Mouse (Mus musculus): ENCODE measurements around the gene Sox8.
A peak's percentile ranks its signal among the peaks of the same experiment; 100 is the strongest.

Sox8 gene

GRCm38 (mm10) chr17:25570648-25571452 is at the start of gene Sox8:
Gene Sox8, minus strand, starts transcription at chr17:25570686.
- DNase-seq (ENCODE audit: low spot score in 2 of 2): peak; percentile 86 to 88

GRCm38 (mm10) chr17:25618508-25619056 is 48.1 kb upstream of the Sox8 start:
- DNase-seq (ENCODE audit: low spot score in 2 of 2): peak in 1 of 2 experiments; percentile 11

- no peak for DNase-seq (ENCODE audit: low spot score in 2 of 2)
These were observed 44.4 kb upstream of the Sox8 start for GRCm38 (mm10) chr17:25614723-25615510.

GRCm38 (mm10) chr17:25613323-25613722 is 42.8 kb upstream of the Sox8 start:
- no peak for DNase-seq (ENCODE audit: low spot score in 2 of 2)

- DNase-seq (ENCODE audit: low spot score in 2 of 2): no peak
These were observed 42.1 kb upstream of the Sox8 start for GRCm38 (mm10) chr17:25612537-25612936.

GRCm38 (mm10) chr17:25610151-25610550 is 39.7 kb upstream of the Sox8 start:
- no peak for DNase-seq (ENCODE audit: low spot score in 2 of 2)

GRCm38 (mm10) chr17:25609506-25609828 is 39.0 kb upstream of the Sox8 start:
- no peak for DNase-seq (ENCODE audit: low spot score in 2 of 2)

- no peak for DNase-seq (ENCODE audit: low spot score in 2 of 2)
These were observed 38.5 kb upstream of the Sox8 start for GRCm38 (mm10) chr17:25608821-25609505.

GRCm38 (mm10) chr17:25608137-25608785 is 37.8 kb upstream of the Sox8 start:
- DNase-seq (ENCODE audit: low spot score in 2 of 2): no peak

GRCm38 (mm10) chr17:25604234-25604633 is 33.7 kb upstream of the Sox8 start:
- DNase-seq (ENCODE audit: low spot score in 2 of 2): no peak

- no peak for DNase-seq (ENCODE audit: low spot score in 2 of 2)
These were observed 31.9 kb upstream of the Sox8 start for GRCm38 (mm10) chr17:25602366-25602765.

- no peak for DNase-seq (ENCODE audit: low spot score in 2 of 2)
These were observed 27.1 kb upstream of the Sox8 start for GRCm38 (mm10) chr17:25597537-25597936.

- no peak for DNase-seq (ENCODE audit: low spot score in 2 of 2)
These were observed 25.0 kb upstream of the Sox8 start for GRCm38 (mm10) chr17:25595495-25595894.

GRCm38 (mm10) chr17:25593411-25594261 is 23.1 kb upstream of the Sox8 start:
- DNase-seq (ENCODE audit: low spot score in 2 of 2): no peak

- DNase-seq (ENCODE audit: low spot score in 2 of 2): peak; percentile 48 to 51
These were observed 21.9 kb upstream of the Sox8 start for GRCm38 (mm10) chr17:25592336-25592735.

GRCm38 (mm10) chr17:25590985-25591384 is 20.5 kb upstream of the Sox8 start:
- no peak for DNase-seq (ENCODE audit: low spot score in 2 of 2)

GRCm38 (mm10) chr17:25590068-25590467 is 19.6 kb upstream of the Sox8 start:
- no peak for DNase-seq (ENCODE audit: low spot score in 2 of 2)

GRCm38 (mm10) chr17:25584646-25585045 is 14.2 kb upstream of the Sox8 start:
- no peak for DNase-seq (ENCODE audit: low spot score in 2 of 2)

GRCm38 (mm10) chr17:25583858-25584257 is 13.4 kb upstream of the Sox8 start:
- DNase-seq (ENCODE audit: low spot score in 2 of 2): no peak

- no peak for DNase-seq (ENCODE audit: low spot score in 2 of 2)
These were observed 12.6 kb upstream of the Sox8 start for GRCm38 (mm10) chr17:25583099-25583498.

- DNase-seq (ENCODE audit: low spot score in 2 of 2): no peak
These were observed 11.6 kb upstream of the Sox8 start for GRCm38 (mm10) chr17:25582076-25582475.
